Mouse (Mus musculus): ENCODE data around the gene Dock7. TPM values are rescaled to one million over a fixed set of nuclear protein-coding genes. Genes with fewer than 3 reads are reported as not detected.

Gene Dock7
- total and polyA plus RNA-seq, 3 experiments: 0.30 TPM; not detected in 2

GRCm38 (mm10) chr4:99163547-99163946, 42.8 kb upstream of the Dock7 start:
- no peaks in the 10 kb centered on the region for H3K36me3 ChIP-seq (replicated peaks in 1 of 2; ENCODE audit: control insufficient read depth in 1 of 2, insufficient read depth in 1 of 2, low read length in 1 of 2)
- dilution Hi-C loops (cut with MboI; ENCODE audit: extremely low pct_ligation_motif_present, extremely low pct_unique_long_range_greater_than_20kb, low sequenced_read_pairs) (no loop called here), in situ Hi-C loops (cut with MboI; ENCODE audit: low pct_ligation_motif_present, low pct_unique_long_range_greater_than_20kb, low sequenced_read_pairs) (no loop called here)
- H3K4me1 ChIP-seq (ENCODE audit: control insufficient read depth in 1 of 2, insufficient read depth in 2 of 2): no peaks in the 10 kb centered on the region
- DNase-seq (ENCODE audit: extremely low read depth): peak; percentile 0
- H3K9ac ChIP-seq (ENCODE audit: insufficient read depth, low read depth): no peak overlapping the region
- TF ChIP-seq ETS1 (conservative IDR thresholded peaks at IDR 0.05; ENCODE audit: low read depth, low read length) (no peak), JUND (conservative IDR thresholded peaks at IDR 0.05; ENCODE audit: low read depth, low read length) (no peak), CHD2 (IDR thresholded peaks at IDR 0.05; ENCODE audit: low read length) (no peak), SMC3 (IDR thresholded peaks at IDR 0.05; ENCODE audit: low read depth, low read length) (no peak), MYC (IDR thresholded peaks at IDR 0.05; ENCODE audit: low read depth, low read length) (no peak), POLR2A (IDR thresholded peaks at IDR 0.05; ENCODE audit: low read depth, low read length) (no peak), MAX (IDR thresholded peaks at IDR 0.05; ENCODE audit: low read length) (no peak), POLR2AphosphoS2 (IDR thresholded peaks at IDR 0.05; ENCODE audit: low read depth, low read length) (no peak), PAX5 (IDR thresholded peaks at IDR 0.05; ENCODE audit: low read length) (no peak), TCF12 (IDR thresholded peaks at IDR 0.05; ENCODE audit: low read depth, low read length) (no peak), IRF4 (IDR thresholded peaks at IDR 0.05; ENCODE audit: low read depth, low read length) (no peak), NELFE (IDR thresholded peaks at IDR 0.05; ENCODE audit: low read depth, low read length) (no peak), ELF1 (IDR thresholded peaks at IDR 0.05; ENCODE audit: low read depth, low read length) (no peak), JUN (IDR thresholded peaks at IDR 0.05; ENCODE audit: insufficient read depth, low read depth, low read length) (no peak)
- H3K4me3 ChIP-seq (replicated peaks in 1 of 3; ENCODE audit: low read depth in 2 of 3, low read length in 2 of 3, poor library complexity in 1 of 3): no peak overlapping the region
- no peak overlapping the region for H3K4me2 ChIP-seq (ENCODE audit: insufficient read depth, low read depth, poor library complexity, severe bottlenecking)
- no peaks in the 10 kb centered on the region for H3K27me3 ChIP-seq (replicated peaks)
- no peak overlapping the region for H3K27ac ChIP-seq (ENCODE audit: insufficient read depth, low read depth)
- no peaks in the 10 kb centered on the region for H3K79me2 ChIP-seq (replicated peaks; ENCODE audit: control insufficient read depth, extremely low read depth, insufficient read depth, poor library complexity, severe bottlenecking)
- H3K9me3 ChIP-seq (replicated peaks; ENCODE audit: low read length): peaks cover 49% of the 10 kb centered on the region

GRCm38 (mm10) chr4:99163001-99163400, 42.3 kb upstream of the Dock7 start:
- no peak overlapping the region for H3K4me2 ChIP-seq (ENCODE audit: insufficient read depth, low read depth, poor library complexity, severe bottlenecking)
- H3K27ac ChIP-seq (ENCODE audit: insufficient read depth, low read depth): no peak overlapping the region

More at GRCm38 (mm10) chr4:99163001-99163400, 42.3 kb upstream of the Dock7 start:
- dilution Hi-C loops (cut with MboI; ENCODE audit: extremely low pct_ligation_motif_present, extremely low pct_unique_long_range_greater_than_20kb, low sequenced_read_pairs) (no loop called here), in situ Hi-C loops (cut with MboI; ENCODE audit: low pct_ligation_motif_present, low pct_unique_long_range_greater_than_20kb, low sequenced_read_pairs) (no loop called here)
- Histone ChIP-seq H3K9me3 (replicated peaks; ENCODE audit: low read length) (peaks cover 50% of the 10 kb centered on the region), H3K9ac (ENCODE audit: insufficient read depth, low read depth) (no peak overlapping the region), H3K79me2 (replicated peaks; ENCODE audit: control insufficient read depth, extremely low read depth, insufficient read depth, poor library complexity, severe bottlenecking) (no peaks in the 10 kb centered on the region), H3K27me3 (replicated peaks) (no peaks in the 10 kb centered on the region), H3K4me1 (ENCODE audit: control insufficient read depth in 1 of 2, insufficient read depth in 2 of 2) (no peaks in the 10 kb centered on the region), H3K36me3 (replicated peaks in 1 of 2; ENCODE audit: control insufficient read depth in 1 of 2, insufficient read depth in 1 of 2, low read length in 1 of 2) (no peaks in the 10 kb centered on the region), H3K4me3 (replicated peaks in 1 of 3; ENCODE audit: low read depth in 2 of 3, low read length in 2 of 3, poor library complexity in 1 of 3) (no peak overlapping the region)
- TF ChIP-seq TBP (conservative IDR thresholded peaks at IDR 0.05; ENCODE audit: low read depth, low read length) (no peak), KAT2A (IDR thresholded peaks at IDR 0.05; ENCODE audit: insufficient replicate concordance, low read length) (no peak), MXI1 (IDR thresholded peaks at IDR 0.05; ENCODE audit: low read depth, low read length) (no peak), ZKSCAN1 (IDR thresholded peaks at IDR 0.05; ENCODE audit: borderline replicate concordance, low read depth, low read length) (no peak), MEF2A (IDR thresholded peaks at IDR 0.05; ENCODE audit: borderline replicate concordance, low read depth, low read length) (no peak), JUN (IDR thresholded peaks at IDR 0.05; ENCODE audit: insufficient read depth, low read depth, low read length) (no peak), ZMIZ1 (IDR thresholded peaks at IDR 0.05; ENCODE audit: low read depth, low read length) (no peak), MYC (IDR thresholded peaks at IDR 0.05; ENCODE audit: low read depth, low read length) (no peak), BHLHE40 (IDR thresholded peaks at IDR 0.05; ENCODE audit: low read depth, low read length) (no peak), POLR2A (IDR thresholded peaks at IDR 0.05; ENCODE audit: low read depth, low read length) (no peak), CHD2 (IDR thresholded peaks at IDR 0.05; ENCODE audit: low read length) (no peak), CHD1 (IDR thresholded peaks at IDR 0.05; ENCODE audit: low read depth, low read length) (no peak), TCF12 (IDR thresholded peaks at IDR 0.05; ENCODE audit: low read depth, low read length) (no peak), USF2 (conservative IDR thresholded peaks at IDR 0.05; ENCODE audit: low read depth, low read length) (no peak), USF1 (IDR thresholded peaks at IDR 0.05; ENCODE audit: low read depth, low read length) (no peak), SIN3A (IDR thresholded peaks at IDR 0.05; ENCODE audit: low read length) (no peak), SMC3 (IDR thresholded peaks at IDR 0.05; ENCODE audit: low read depth, low read length) (no peak), NELFE (IDR thresholded peaks at IDR 0.05; ENCODE audit: low read depth, low read length) (no peak), JUND (conservative IDR thresholded peaks at IDR 0.05; ENCODE audit: low read depth, low read length) (no peak)
- no peak for DNase-seq (ENCODE audit: extremely low read depth)
